Mouse (Mus musculus) CD4-positive, CD25-positive, alpha-beta regulatory T cell, adult 4 months (primary cell): ENCODE measurements around the gene Dbi. TPM values are rescaled to one million over a fixed set of nuclear protein-coding genes. Genes with fewer than 3 reads are reported as not detected.
A peak's percentile ranks its signal among the peaks of the same experiment; 100 is the strongest.

Experiments
- ATAC-seq: one replicate; pipeline ENCODE4 v1.8.0; 2017
- polyA plus RNA-seq, 2 experiments: library from polyadenylated mRNA; unstranded; fragments of 100-300 nt; shearing (Covaris generic); gene quantifications; one replicate each; pipeline ENCODE4 v1.2.1; 2017

The Dbi gene
- polyA plus RNA-seq, 2 experiments from 2014 or later = 123 to 132 TPM

DNA sequence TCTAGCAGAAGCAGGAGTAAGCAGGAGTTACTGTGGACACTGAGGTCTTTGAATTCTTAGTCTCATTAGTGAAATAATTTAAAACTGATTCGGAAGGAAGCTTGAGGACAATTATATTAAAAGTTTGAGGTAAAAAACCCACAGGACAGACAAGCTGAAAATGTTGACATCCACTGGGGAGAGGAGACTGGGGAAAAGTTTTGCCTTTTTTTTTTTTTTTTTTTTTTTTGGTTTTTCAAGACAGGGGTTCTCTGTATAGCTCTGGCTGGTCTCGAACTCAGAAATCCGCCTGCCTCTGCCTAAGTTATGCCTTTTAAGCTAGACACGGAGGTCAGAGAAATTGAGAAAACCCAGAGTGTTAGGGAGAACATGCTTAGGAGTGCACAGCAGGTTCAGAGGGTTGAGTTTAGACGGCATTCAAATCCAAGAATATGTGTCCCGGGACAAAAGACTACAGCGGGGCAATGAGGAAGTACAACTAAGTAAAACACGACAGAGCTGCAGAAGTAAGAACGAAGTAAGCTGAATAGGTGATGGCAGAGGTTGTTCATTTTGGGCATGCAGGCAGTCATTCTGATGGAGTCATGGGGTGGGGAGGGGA, 1.2 kb upstream of the Dbi start:
- no peak for ATAC-seq

DNA sequence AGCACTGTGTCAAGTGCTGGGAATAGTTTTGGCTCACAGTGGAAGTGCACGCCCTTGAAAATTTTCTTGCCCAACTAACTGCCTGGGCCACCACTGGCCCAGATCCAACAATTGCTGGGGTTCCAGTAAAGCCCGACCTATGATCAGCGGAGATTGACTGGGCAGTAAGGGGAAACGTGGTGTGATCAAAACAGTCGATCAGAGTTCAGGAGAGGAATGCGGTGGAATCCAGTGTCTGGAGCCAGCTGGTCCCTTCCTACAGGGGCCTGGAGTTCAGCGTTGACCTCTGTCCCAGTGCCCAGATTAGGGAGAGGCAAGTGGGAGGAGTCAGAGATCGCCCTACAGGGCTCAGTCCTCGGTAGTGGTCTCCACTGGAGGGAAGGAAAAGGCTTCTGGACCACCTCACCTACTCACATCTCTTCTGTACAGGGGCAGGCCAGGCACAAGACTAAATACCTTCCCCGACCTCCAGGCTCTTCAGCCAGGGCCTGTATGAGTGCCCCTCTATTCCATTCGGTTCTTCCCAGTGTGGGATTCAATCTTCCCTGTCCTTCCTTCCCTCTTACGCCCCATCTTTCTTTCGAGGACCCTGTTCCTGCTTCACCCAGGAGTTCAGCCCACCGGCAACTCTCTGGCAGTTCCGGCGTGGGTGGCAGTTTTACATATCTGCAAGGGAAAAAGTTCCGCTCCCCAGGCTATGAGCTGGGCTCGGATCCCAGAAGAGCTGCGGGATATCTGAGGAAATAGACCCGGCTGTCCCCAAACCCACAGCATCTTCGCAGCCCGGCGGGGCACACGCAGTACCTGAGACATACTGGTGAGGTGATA, 523 bp downstream of the Dbi start:
- no peak for ATAC-seq

DNA sequence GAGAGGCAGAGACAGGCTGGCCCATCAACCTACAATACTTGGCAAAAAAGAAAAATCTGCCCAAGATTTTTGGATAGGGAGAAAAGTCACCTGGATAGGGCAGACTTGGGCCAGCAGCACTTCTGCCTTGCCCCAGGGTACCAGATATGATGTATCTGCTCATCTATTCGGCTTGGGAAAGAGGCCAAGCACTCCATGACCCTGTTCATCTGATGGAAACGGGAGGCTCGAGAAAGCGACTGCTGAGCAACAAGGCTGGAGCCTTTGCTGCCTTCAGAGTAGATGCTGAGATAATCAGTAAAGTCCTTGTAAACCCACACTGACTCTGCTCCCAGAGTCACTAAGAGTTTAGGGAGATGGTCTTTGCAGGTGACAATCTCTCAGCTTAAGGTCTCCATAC, 1.5 kb downstream of the Dbi start:
- ATAC-seq = no peak

DNA sequence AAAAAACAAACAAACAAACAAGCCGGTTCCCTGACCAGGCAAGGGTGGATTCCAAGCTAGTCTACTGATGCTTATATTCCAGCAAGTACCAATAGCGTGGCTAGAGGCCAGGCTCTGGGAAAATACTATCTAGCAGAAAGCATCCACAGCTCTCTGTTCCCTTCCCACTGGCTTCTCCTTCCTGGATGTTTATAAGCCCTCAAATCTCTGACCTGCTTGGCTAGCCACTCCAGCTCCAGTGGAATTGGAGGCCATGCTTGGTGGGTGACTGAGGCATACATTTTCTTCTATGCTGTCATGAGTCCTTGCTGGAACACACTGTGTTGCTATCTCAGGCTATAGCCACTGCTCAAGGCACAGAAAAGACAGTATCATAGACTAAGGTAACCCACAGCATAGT, 2.0 kb downstream of the Dbi start:
- no peak for ATAC-seq

DNA sequence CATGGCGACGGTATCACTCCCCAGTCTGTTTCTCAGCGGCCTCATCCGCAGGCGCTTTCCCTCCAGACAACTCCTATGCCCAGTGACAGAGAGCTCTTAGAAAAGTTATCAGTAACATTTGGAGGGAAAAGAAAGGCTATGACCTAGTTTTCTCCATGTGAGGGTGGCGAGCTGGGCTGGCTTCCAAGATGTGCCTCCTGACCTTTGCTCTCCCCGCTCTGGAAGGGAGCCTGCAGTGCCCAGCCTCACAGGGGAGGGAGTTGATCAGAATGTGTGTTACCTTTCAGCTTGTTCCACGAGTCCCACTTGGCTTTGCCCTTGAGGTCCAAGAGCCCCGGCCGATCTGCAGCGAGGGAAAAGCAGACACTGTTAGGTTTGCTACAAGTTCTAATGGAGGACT, 4.8 kb downstream of the Dbi start:
- ATAC-seq = no peak

DNA sequence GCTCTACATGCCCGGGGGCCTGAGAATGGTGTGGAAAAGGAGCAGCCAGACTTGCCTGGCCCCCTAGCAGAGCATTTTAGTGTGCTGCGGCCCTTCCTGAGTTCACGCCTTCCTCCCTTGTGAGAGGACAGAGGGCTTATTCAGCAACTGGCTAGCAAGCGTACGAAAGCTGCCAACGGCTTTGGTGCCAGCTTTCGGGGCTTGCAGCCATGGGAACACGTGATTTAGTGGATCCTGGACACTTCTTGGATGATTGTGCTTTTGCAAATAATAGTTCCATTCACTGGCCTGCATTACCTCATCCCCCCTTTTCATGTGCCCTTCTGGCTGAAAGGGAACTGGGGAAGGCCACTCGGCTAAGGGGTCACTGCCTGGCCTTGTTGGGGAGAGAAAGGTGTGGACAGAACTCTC, 5.2 kb downstream of the Dbi start:
- no peak for ATAC-seq

DNA sequence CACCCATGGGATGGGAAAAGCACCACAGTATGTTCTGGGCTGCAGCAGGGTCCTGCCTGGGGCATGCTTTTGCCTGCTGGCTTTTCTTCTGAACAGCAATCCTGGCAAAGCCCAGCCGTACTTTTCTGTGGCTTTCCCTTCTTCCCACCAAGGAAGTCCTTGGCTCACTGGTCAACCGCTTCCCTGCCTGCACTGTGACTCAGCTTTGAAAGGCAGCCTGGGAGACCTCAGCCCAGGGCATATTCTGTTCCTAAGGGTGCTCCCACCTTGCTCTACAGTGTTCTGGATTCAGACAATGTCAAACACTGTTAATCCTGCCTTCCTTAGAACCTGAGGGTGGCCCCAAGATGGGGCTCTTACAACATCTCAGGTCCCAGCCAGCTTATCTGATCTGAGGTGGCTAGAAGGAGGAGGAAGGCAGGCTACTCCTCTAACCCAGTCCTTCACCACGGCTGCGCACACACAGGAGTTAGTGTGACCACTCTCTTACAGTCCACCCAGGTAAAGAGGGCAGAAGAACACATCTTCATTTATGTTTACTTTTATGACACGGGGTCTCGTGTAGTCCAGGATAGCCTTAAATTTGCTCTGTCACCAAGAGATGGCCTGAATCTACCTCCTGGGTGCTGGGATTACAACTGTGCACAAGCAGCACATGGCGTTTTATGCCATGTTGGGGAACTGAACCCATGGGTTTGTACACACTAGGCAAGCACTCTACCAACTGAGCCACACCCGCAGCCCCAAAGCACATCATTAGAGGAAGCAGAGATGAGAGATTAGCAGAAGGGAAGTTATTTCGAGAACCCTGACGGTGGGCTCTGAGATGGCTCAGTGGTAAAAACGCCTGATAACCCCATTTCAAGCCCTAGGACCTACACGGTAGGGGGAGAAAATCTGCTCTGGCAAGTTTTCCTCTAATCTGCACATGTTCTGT, 8.4 kb downstream of the Dbi start:
- ATAC-seq = no peak

DNA sequence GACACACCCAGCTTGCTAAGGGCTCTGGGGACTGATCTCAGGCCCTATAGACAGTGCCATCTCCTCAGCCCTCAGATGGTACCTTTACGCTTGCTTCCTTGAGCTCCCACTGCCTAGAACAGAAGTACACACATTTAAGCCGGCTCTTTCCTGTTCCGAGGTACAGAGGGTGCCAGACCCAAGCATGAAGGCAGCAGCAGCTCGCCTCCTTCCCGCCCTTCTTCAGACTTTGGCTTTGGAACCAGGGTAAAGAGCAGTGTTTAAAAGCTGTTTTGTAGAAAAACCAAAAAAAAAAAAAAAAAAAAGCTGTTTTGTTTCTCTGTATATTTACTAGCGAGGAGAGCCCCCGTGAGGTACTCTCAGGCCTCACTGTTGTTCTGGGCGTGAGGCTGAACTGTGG, 9.1 kb downstream of the Dbi start:
- ATAC-seq = no peak

DNA sequence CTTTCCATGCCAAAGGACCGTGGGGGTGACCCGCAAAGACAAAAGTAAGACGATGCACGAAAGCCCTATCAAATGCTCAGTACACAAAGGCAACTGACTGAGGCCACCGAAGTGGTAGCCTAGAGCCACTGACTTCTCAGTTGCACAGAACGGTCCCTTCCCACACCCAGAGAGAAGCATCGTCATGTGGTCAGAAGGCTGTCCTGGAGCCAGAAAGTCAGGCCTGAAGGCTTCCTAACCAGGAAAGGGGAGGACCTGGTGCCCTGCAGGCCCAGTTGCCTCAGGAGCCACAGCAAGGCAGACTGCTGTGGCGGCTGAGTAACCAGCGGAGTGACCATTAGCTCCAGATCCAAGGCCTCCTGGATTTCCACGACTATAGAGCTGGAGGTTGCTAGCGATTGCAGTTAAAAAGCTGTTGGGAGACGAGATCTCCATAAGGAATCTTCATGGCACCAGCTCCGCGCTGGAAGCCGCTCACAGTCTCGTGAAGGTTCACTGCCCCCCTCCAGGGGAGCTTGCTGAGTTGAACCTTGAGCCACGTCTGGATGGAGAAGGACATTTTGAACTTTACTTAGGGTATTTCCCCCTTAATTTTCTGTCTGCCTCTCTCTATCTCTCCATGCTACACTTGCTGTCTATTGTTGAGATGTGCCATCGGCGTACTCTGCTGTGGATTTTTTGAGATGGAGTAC, 11.0 kb downstream of the Dbi start:
- no peak for ATAC-seq

DNA sequence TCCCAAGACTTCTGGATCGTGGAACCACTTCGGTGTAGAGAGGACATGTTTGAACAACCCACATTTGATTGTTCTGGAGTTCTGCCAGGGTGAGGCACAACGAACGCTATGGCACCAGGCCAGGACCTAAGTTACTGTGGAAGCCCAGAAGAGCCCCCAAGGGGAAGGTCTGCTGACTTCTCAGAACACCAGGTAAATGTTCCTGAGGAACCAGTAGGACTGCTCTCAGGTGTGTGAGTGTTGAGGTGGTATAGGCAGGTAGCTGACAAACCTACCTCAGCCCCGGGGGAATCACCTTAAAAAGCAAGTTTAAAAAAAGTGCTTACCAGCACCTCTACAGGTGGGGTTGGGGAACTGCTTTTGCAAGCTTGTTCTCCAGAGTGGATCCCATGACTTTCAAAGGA, 15.3 kb downstream of the Dbi start:
- ATAC-seq = peak; percentile 69

DNA sequence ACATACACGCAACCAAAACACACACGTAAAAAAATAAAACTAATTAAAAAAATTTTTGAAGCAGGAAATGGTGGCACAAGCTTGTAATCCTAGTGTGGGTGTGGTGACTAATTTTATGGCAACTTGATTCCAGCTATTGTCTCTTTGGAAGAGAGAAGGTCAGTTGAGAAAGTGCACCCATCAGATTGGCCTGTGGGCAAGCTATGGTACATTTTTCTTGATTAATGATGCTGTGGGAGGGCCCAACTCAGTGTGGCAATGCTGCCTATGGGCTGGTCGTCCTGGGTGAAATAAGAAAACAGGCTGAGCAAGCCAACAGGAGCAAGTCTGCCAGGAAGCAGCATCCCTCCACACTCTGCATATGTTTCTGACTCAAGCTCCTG, 19.7 kb downstream of the Dbi start:
- ATAC-seq = no peak

DNA sequence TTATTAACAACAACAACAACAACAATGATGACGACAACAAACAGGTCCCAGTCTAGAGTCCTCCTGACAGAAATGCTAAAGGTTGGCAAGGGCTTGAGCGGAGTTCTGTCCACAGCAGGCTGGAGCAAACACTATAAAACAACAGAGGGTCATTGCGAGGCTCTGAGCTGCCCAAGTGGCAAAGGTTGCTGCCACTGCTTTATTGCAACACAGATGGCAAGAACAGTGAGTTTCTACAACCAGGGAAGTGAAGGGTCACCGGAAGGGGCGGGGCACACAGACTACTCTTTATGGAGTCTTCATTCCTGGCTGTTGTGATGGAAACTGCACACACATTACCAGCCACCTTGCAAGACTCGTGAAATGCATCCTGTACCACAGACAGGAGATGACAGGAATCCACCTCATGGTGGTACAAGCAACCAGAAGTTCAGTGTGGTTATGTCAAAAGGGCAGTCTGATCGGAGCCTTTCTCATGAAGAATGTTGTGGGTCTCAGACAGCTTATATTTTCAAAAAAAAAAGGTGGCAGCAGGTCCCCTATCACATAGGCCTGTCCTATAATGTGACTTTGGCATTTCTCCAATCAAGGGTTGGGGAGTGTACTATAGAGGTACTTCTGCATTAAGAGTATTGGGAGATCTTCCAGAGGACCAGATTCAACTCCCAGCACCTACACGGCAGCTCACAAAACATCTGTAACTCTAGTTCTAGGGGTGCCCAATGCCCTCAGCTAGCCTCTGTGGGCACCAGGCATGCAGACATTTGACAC, 20.2 kb downstream of the Dbi start:
- ATAC-seq = no peak

DNA sequence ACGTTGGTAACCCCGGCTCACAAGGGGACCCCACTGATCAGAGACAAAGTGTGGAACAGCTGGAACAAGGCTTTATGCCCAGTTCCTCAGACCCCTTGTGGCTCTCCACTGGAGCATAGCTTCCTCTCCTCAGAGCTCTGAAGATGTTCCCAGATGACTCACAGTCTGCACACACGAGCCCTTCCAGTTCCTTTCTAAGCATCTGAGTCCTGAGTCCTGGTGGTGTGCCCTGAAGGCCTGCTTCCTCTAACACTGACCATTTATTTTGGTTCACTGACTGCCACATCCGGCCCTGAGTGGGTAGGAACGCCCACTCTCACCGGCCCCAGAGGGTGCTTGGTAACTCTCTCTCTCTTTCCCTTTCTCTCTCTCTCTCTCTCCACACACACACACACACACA, 21.4 kb downstream of the Dbi start:
- ATAC-seq = peak; percentile 42

DNA sequence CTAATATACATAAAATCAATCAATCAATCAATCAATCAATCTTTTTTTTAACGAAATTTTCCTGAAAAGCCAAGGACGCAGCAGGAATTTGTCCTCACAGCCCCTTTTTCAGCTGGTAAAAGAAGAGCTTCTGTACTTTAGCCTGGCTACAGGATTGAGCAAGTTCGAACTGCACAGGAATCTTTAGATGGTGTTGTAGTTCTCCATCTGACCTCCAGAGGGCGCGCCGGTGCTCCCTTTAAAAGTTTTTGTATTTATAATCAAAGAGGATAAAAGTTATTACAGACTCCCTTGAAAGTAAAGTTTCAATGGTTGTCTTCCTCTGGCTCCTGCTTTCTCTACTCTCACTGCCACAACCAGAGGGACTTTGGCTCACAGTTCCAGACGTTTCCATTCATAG, 22.6 kb downstream of the Dbi start:
- ATAC-seq = peak; percentile 45

DNA sequence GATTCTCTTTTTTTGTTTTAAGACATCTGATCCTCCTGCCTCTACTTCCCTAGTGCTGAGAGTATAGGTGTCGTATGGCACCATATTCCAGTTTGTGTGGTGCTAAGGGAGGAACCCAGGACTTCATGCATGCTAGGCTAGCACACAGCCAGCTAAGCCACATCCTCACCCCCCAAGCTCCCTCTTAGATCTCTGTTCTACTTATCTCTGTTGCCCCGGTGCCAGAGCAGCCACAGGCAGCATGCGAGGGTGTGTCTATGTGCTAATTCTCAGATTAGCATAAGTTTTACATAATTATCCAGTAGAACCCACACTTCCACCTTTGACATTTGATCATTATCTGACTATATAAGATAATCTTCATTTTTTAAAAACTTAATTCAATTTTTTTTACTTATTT, 26.0 kb downstream of the Dbi start:
- no peak for ATAC-seq

DNA sequence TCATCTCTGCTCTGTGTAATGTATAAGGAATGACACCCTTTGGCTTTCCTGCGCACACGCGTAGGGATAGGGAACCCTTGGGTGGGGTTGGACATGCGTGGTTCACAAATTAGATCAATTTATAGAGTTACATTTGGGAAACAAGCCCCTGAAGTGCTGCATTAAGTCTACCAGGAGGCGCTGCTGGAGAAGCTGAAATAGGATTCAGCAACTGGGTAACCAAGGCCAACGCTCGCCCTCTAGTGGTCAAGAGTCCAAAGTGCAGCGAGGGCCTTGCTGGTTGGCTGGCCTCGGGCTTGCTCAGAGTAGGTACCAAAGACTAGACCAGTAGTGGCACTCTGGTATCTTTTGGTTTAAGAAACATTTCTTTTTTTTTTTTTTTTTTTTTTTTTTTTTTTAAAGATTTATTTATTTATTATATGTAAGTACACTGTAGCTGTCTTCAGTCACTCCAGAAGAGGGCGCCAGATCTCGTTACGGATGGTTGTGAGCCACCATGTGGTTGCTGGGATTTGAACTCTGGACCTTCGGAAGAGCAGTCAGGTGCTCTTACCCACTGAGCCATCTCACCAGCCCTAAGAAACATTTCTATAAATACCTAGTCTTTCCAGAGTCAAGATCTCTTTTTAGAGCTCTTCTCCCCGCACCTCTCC, 27.3 kb downstream of the Dbi start:
- peak; percentile 88 for ATAC-seq

DNA sequence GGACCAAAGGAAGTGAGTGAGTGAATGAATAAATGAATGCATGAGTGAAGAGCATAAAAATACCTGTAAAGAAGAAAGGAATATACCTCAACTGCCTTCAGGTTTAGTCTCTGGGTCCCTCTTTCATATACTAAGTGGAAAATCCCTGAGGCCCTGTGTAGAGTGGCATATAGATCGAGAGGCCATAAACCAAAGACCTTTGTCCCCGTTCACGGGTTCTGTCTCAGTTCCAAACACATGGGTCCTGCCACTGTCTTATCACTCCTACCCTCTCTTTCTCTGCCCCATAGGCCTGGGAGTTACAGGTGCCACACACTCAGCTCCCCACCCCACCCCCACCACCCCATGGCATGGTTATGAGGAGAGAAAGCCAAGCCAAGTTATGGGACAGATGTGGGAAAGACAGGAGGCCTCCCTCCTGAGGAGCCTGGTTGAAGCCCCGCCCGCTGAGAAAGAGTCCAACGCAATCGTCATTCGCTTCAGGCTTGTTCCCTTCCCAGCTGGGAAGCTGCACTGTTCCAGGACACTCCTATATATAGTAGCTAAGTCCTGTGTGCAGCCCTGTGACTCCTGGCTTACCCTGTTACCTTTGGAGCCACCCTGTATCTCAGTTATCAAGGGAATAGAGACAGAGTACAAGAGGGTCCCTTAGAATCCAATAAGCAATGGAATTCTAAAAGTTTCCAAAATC, 29.9 kb downstream of the Dbi start:
- ATAC-seq = no peak

DNA sequence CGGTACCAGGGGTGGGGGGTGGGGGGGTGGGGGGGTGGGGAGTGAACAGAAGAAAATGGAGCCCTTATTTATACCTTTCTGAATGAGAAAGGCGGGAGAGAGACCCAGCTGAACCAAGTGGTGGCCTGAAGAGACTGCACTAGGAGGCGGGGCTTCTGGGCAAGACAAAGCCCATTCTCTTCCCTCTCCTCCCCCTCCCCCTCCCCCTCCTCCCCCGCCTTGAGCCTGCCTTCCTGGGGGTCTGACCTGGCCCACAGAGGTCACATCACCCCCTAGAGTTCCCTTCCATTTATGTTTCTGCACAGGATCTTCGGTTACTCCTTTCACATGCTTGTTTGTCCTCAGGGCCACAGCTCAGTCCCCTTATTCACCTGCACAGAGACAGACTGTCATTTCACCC, 31.7 kb downstream of the Dbi start:
- ATAC-seq = no peak

DNA sequence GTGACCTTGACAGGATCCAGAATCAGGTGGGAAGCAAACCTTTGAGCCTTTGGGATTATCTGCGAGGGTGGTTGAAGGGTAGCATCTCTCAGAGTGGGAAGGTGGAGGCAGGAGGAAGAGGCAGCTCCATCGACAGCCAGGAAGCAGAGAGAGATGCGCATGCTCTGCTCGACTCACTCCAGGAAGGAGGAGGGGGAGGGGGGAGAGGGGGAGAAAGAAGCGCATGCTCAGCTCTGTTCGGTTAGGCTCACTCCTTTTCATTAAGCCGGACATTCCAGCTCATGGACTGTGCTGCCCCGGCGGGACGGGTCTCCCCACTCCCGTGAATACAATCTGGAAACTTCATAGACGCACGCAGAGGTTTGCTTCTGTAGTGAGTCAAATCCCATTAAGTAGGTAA, 34.2 kb downstream of the Dbi start:
- ATAC-seq = no peak

DNA sequence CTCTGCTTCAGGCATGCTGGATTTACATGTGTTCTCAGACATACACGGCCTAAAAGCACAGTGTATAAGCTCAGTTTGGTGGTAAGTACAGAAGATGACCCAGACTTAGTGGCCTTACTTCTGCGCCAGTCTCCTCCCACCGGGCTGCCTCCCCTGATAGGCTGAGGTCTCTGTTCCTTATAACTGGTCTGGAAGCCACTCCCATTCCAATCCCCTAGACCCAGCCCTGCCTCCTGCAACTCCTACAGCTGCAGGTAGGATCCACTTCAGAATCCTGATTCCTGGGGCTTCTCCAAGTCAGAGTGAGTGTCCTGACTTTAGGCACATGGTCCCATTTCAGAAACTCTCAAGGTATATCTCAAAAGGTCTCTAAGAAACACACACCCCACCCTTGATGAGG, 35.2 kb downstream of the Dbi start:
- ATAC-seq = no peak
